Mouse (Mus musculus): ENCODE measurements around the gene Sp140. TPM values are rescaled to one million over a fixed set of nuclear protein-coding genes. Genes with fewer than 3 reads are reported as not detected.
"Not testable (repeated sequence)": the region's sequence is repeated elsewhere in the genome, so short reads cannot be mapped to it uniquely, and the experiment has no call there.

Gene Sp140
- total RNA-seq (2014; fragmentation: Nextera tagmentation) (not detected in 2 replicates), total RNA-seq (2017) (0.64 and 0.76 TPM in 2 replicates), polyA plus RNA-seq (2012) (not detected in 2 replicates)

DNA sequence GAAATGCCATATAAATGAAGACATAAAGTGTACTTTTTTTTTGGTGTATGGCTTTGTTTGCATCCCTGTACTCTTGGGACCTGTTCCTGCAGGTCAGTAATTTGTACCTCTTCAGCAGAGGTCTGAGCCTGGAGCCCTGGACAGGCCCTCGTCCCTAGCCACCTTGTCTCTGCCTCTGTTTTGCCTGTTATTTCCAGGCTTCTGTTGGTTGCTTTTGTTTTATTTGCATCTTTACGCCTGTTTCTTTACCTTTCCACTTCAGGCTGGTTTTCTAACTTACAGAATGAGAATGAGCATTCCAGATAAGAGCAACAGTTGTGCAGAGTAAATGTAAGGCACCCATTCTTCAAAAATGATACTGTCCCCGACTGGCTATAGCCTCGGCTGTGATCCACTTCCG is at the start of gene Sp140:
Gene Sp140 (plus strand): TSS at position 301 of the 400 bp plus-strand sequence.
- ATAC-seq (ENCODE audit: extremely low read depth, insufficient number of reproducible peaks, low FRiP score, poor library complexity, severe bottlenecking); H3K27me3 ChIP-seq (ENCODE audit: insufficient read depth, low read length); DNase-seq (ENCODE audit: low spot score); H3K9me3 ChIP-seq (replicated peaks); H3K4me3 ChIP-seq (ENCODE audit: low read depth, low read length); H3K36me3 ChIP-seq (replicated peaks); H3K4me1 ChIP-seq (ENCODE audit: insufficient read depth, low read depth, low read length): not testable (repeated sequence)

DNA sequence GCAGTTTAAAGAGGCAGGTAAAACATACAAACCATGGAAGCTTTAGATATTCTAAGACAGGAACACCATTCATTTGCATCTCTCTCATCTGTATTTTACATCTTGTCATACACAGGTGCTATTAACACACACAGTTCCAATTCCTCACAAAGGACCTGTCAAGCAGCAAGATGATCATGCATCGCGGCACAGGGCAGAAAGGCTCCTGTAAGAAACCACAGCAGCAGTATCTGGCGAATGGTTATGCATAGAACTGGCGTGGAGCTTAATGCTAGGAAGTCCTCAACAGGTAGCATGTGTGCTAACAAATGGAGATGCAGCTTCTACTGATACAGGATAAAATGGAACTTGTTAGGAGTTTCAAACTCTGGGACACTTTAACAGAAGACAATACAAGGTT is 44.9 kb upstream of the Sp140 start:
- not testable (repeated sequence) for ATAC-seq (ENCODE audit: extremely low read depth, insufficient number of reproducible peaks, low FRiP score, poor library complexity, severe bottlenecking); H3K4me1 ChIP-seq (ENCODE audit: insufficient read depth, low read depth, low read length); H3K27me3 ChIP-seq (ENCODE audit: insufficient read depth, low read length); H3K36me3 ChIP-seq (replicated peaks); H3K9me3 ChIP-seq (replicated peaks); H3K4me3 ChIP-seq (ENCODE audit: low read depth, low read length); DNase-seq (ENCODE audit: low spot score)

DNA sequence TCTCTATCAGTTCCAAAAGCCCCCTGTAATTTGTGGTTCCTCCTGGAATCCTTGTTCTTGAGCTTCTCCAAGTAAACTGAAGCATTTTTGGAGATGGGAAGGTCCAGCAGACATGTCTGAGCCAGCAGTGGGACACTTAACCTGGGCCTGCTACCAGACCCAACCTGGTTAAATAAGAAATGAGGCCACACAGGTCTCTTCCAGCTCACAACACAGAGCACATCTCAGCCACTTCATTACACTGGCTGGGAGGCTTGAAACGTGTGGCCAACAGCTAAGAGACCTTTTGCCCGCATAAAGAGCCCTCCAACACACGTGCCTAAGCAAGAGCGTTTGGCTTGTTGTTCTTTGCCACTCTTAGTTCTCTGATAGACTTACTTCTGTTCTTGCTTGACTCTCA is 26.6 kb upstream of the Sp140 start:
- not testable (repeated sequence) for H3K9me3 ChIP-seq (replicated peaks); H3K27me3 ChIP-seq (ENCODE audit: insufficient read depth, low read length); H3K36me3 ChIP-seq (replicated peaks); ATAC-seq (ENCODE audit: extremely low read depth, insufficient number of reproducible peaks, low FRiP score, poor library complexity, severe bottlenecking); DNase-seq (ENCODE audit: low spot score); H3K4me3 ChIP-seq (ENCODE audit: low read depth, low read length); H3K4me1 ChIP-seq (ENCODE audit: insufficient read depth, low read depth, low read length)

DNA sequence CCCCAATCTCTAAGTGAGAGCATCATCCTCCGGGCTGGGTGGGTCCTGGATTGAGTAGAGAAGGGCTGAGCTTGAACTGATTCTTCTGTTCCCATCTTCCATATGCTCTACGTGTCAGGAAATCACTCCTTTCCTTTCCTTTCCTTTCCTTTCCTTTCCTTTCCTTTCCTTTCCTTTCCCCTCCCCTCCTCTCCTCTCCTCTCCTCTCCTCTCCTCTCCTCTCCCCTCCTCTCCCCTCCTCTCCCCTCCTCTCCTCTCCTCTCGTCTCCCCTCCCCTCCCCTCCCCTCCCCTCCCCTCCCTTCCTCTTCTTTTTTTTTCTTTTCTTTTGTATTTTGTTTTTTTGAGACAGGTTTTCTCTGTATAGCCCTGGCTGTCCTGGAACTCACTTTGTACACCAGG is 24.8 kb upstream of the Sp140 start, which contains the start of gene G530012D18Rik:
Gene G530012D18Rik (plus strand): TSS at position 301 of the 400 bp plus-strand sequence.
- H3K36me3 ChIP-seq (replicated peaks); DNase-seq (ENCODE audit: low spot score); ATAC-seq (ENCODE audit: extremely low read depth, insufficient number of reproducible peaks, low FRiP score, poor library complexity, severe bottlenecking); H3K4me1 ChIP-seq (ENCODE audit: insufficient read depth, low read depth, low read length); H3K27me3 ChIP-seq (ENCODE audit: insufficient read depth, low read length); H3K9me3 ChIP-seq (replicated peaks); H3K4me3 ChIP-seq (ENCODE audit: low read depth, low read length): not testable (repeated sequence)

GRCm38 (mm10) chr1:85578372-85579010 is 21.7 kb upstream of the Sp140 start:
- H3K27me3 ChIP-seq (ENCODE audit: insufficient read depth, low read length); H3K36me3 ChIP-seq (replicated peaks); H3K4me1 ChIP-seq (ENCODE audit: insufficient read depth, low read depth, low read length); DNase-seq (ENCODE audit: low spot score); ATAC-seq (ENCODE audit: extremely low read depth, insufficient number of reproducible peaks, low FRiP score, poor library complexity, severe bottlenecking); H3K9me3 ChIP-seq (replicated peaks); H3K4me3 ChIP-seq (ENCODE audit: low read depth, low read length): not testable (repeated sequence)

DNA sequence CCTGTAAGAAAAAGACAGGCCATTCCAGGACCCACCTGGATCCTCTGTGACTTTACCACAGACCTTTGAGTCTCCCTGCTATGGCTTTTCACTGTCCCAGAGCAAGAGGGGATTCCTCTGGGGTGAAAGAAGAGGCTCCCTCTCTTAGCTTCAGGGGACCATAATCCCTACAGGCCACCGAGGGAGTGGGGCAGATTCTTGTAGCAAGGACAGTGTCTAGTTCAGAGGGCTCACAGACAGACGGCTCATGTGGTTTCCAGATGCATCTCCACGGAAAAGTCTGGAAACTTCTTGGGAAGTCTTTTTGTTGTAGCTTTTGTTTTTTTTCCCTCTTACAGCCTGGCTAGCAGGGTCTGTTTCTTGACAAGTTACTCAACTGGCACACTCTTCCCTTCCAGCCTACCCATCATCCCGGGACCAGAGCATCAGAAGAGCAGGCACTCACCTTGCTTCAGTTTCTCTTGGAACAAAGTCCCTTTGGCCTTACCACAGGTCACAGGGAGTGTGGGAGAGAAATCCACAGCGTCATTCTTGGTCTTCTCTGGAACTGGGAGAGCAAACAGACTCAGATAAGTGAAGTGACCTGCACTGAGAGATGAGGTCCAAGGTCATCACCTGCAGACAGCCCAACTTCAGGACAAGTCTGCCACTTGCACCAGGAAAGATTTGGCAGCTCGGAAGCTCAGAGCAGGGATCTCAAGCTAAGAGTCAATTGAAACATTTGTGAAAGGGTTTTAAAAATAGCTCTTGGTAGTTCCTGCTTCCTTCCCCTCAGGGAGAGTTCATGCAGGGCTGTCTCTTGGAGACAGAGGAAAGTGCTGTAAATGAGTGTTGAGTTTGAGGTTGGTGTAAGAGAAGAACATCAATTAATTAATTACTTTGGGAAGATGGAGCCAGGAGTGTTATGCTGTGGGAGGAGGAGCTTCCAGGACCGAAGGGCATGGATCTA is 20.7 kb upstream of the Sp140 start:
- ATAC-seq (ENCODE audit: extremely low read depth, insufficient number of reproducible peaks, low FRiP score, poor library complexity, severe bottlenecking); DNase-seq (ENCODE audit: low spot score); H3K4me3 ChIP-seq (ENCODE audit: low read depth, low read length); H3K9me3 ChIP-seq (replicated peaks); H3K36me3 ChIP-seq (replicated peaks); H3K27me3 ChIP-seq (ENCODE audit: insufficient read depth, low read length); H3K4me1 ChIP-seq (ENCODE audit: insufficient read depth, low read depth, low read length): not testable (repeated sequence)

DNA sequence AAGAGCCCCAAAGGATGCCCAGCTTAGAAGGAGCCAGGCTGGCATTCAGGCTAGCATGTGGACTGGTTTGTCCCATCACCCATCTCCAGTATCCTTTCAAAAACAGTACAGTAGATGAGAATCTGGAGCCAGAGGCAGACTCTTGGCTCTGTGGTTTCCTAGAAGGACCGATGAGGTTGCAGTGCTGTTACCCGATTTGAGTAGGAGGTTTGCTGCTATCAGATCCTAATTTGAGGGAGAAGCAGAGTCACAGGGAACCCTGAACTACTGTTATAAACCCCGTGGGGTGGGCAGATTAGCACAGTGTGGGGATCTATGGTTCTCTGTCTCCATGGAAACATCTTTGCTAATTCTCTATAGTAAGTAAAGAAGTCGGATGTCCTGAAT is 20.0 kb upstream of the Sp140 start:
- H3K27me3 ChIP-seq (ENCODE audit: insufficient read depth, low read length); H3K36me3 ChIP-seq (replicated peaks); H3K4me1 ChIP-seq (ENCODE audit: insufficient read depth, low read depth, low read length); H3K9me3 ChIP-seq (replicated peaks); H3K4me3 ChIP-seq (ENCODE audit: low read depth, low read length); DNase-seq (ENCODE audit: low spot score): not testable (repeated sequence)
- peak; percentile 34 for ATAC-seq (ENCODE audit: extremely low read depth, insufficient number of reproducible peaks, low FRiP score, poor library complexity, severe bottlenecking)

DNA sequence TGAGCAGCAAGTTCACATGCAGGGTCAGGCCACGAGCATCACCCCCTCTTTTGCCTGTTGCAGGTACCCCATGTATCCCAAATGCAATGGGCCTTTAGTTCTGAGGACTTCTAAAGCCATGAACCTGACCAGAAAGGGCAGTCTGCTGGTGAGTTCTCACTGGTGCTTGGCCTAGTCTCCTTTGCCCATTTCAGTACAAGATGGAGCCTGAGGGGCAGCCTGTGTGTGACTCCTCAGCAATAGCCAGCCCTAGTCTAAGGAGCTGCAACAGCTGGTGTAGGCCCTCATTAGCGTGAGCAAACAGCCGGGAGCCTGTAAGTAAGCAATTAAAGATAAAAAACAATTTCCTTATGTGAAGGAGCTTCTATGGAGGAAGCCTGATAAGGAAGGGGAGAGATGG is 19.6 kb upstream of the Sp140 start:
- H3K27me3 ChIP-seq (ENCODE audit: insufficient read depth, low read length); H3K36me3 ChIP-seq (replicated peaks); DNase-seq (ENCODE audit: low spot score); H3K4me3 ChIP-seq (ENCODE audit: low read depth, low read length); H3K9me3 ChIP-seq (replicated peaks); H3K4me1 ChIP-seq (ENCODE audit: insufficient read depth, low read depth, low read length); ATAC-seq (ENCODE audit: extremely low read depth, insufficient number of reproducible peaks, low FRiP score, poor library complexity, severe bottlenecking): not testable (repeated sequence)

DNA sequence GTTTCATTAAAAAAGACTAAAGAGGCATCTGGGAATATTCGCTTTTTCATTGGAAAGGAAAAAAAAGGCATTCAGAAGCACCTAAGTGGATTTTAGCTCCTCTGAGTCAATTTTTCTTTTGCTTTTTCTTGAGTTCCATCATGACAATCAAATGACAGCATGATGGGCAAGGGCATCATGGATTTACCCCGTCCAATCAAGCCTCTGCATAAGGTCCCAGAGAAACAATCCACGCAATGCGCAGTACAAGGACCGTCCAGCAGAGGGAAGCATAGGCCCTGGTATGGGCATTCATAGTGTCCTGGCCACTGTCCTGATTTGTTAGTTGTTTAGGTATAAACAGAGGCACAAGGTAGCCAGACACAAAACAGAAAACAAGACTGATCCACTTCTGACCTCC is 18.7 kb upstream of the Sp140 start:
- H3K4me3 ChIP-seq (ENCODE audit: low read depth, low read length); DNase-seq (ENCODE audit: low spot score); H3K27me3 ChIP-seq (ENCODE audit: insufficient read depth, low read length); ATAC-seq (ENCODE audit: extremely low read depth, insufficient number of reproducible peaks, low FRiP score, poor library complexity, severe bottlenecking); H3K9me3 ChIP-seq (replicated peaks); H3K36me3 ChIP-seq (replicated peaks); H3K4me1 ChIP-seq (ENCODE audit: insufficient read depth, low read depth, low read length): not testable (repeated sequence)

DNA sequence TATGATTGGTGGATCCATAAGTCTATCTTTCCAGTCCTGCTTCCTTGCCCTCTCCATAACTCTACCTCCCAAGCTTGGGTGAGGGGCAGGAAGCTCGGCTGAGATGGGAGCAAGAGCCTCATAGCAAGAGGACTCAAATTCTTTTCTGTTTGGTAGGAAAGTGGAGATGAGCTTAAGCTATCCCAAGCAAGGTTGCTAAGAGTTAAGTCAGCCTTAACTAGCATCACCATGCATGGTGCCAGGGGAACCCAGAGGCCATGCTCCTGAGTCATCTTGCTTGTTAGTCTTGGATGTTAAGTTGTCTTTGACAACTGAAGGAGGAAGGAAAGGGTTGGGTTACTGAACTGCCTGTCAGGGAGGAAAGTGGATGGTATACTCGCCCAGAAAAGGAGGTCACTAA is 11.5 kb upstream of the Sp140 start:
- H3K4me1 ChIP-seq (ENCODE audit: insufficient read depth, low read depth, low read length); H3K27me3 ChIP-seq (ENCODE audit: insufficient read depth, low read length); H3K9me3 ChIP-seq (replicated peaks); H3K4me3 ChIP-seq (ENCODE audit: low read depth, low read length); ATAC-seq (ENCODE audit: extremely low read depth, insufficient number of reproducible peaks, low FRiP score, poor library complexity, severe bottlenecking); H3K36me3 ChIP-seq (replicated peaks); DNase-seq (ENCODE audit: low spot score): not testable (repeated sequence)

- not testable (repeated sequence) for DNase-seq (ENCODE audit: low spot score); H3K36me3 ChIP-seq (replicated peaks); H3K4me3 ChIP-seq (ENCODE audit: low read depth, low read length); H3K9me3 ChIP-seq (replicated peaks); H3K4me1 ChIP-seq (ENCODE audit: insufficient read depth, low read depth, low read length); H3K27me3 ChIP-seq (ENCODE audit: insufficient read depth, low read length); ATAC-seq (ENCODE audit: extremely low read depth, insufficient number of reproducible peaks, low FRiP score, poor library complexity, severe bottlenecking)
Measured at GRCm38 (mm10) chr1:85592526-85592925, 7.7 kb upstream of the Sp140 start.

Measured in G1E (cell line).